Mouse (Mus musculus): ENCODE results near the gene Nfatc2. TPM values are rescaled to one million over a fixed set of nuclear protein-coding genes. Genes with fewer than 3 reads are reported as not detected.

Gene Nfatc2
- 1.0 and 2.8 TPM in 2 replicates for polyA plus RNA-seq (2012; ENCODE audit: insufficient read depth, low replicate concordance)

DNA sequence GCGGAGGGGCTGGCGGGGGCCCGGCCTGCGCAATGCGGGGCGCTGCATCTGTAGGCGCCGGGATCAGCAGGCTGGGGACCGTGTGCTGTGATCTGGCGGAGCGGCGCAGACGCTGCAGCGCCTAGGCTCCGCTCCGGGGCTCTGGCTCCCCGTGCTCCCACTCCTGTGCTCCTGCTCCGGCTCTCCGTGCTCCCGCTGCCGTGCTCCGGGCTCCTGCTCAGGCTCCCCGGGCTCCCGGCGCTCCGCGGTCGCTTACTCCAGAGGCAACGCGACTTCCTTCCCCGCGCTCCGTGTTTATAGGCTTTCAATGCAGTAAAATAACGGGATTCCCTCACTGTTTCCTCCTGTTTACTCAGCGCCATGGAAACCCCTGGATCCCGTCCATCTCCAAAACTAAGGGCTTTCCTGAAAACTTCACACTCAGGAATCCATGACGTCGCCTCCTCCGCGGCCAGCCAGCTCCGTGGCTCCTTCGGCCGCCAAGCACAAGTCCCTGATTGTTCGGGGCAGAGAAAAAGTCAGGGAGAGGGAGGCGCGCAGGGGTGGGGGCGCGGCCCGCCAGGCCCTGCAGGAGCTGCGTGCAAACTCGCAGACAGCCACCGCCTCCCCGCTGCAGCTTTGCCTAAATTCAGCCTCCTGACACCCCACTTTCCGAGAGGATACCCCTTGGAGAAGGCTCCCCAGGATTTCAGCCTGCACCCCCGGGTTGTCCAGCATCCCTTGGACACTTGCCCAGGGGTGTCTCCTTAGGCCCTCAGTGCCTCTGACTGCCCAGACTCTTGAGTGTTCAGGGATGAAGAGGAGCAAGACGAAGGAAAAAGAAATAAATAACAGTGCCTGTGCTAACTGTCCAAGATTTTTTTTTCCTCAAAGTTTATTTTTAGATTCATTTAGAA, at the start of gene Nfatc2:
Gene Nfatc2 (minus strand): TSS at position 167 of the 896 bp plus-strand sequence.
- Histone ChIP-seq H3K36me3 (replicated peaks; ENCODE audit: low read length) (no peaks in the 10 kb centered on the region), H3K9me3 (no peaks in the 10 kb centered on the region), H3K27me3 (replicated peaks) (peaks cover 38% of the 10 kb centered on the region), H3K4me1 (peaks cover 88% of the 10 kb centered on the region), H3K4me3 (replicated peaks) (peak within 1 kb of the TSS; percentile 92)
- no peak for TF ChIP-seq GATA1 (IDR thresholded peaks at IDR 0.05; ENCODE audit: borderline replicate concordance, low read length)
- TF ChIP-seq FLI1 (IDR thresholded peaks at IDR 0.05; ENCODE audit: low read length) = no peak

DNA sequence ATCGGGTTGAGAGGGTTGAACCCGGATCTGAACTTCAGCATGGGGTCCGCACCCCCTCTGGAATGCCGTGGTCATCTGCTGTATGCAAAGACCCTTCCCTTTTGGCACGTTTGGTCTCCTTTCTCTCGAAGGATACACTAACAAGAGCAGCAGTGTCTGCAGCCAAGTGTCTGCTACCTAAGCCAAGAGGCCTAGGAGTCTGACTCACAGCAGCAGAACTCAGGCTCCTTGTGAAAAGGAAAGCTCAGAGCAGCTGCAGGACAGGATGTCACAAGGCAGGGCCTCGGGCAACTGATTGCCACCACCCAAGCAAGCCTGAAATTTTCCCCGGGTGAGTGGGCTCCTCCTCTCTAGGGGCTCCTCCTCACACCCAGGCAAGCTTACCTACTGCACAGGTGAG, 46.7 kb upstream of the Nfatc2 start:
- TF ChIP-seq GATA1 (IDR thresholded peaks at IDR 0.05; ENCODE audit: borderline replicate concordance, low read length) = no peak
- TF ChIP-seq FLI1 (IDR thresholded peaks at IDR 0.05; ENCODE audit: low read length) = no peak
- H3K36me3 ChIP-seq (replicated peaks; ENCODE audit: low read length) = no peaks in the 10 kb centered on the region
- no peak overlapping the region for H3K4me3 ChIP-seq (replicated peaks)
- H3K9me3 ChIP-seq = no peaks in the 10 kb centered on the region
- H3K4me1 ChIP-seq = peaks cover 3% of the 10 kb centered on the region; the same call in 1 of the 2 replicates
- peaks cover 43% of the 10 kb centered on the region for H3K27me3 ChIP-seq (replicated peaks)

DNA sequence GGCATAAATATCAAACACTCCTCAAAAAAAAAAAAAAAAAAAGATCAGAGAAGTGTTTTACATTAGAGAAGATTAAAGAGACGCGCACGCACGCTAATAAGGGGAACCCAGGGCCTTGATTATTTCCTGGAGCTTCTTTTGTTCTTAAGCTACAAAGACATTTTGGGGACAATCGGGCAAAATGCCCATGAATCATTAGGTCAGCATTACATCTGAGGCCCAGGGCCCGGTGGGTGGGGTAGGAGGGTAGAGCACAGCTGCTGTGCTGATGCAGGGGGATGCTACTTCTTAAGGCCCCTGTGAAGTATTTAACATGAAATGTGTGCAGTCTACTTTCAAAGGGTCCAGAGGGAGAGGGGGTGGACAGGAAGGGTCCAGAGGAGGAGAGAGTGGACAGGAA, 43.4 kb upstream of the Nfatc2 start:
- H3K27me3 ChIP-seq (replicated peaks) = peaks cover 51% of the 10 kb centered on the region
- no peaks in the 10 kb centered on the region; the same call in 1 of the 2 replicates for H3K4me1 ChIP-seq
- H3K36me3 ChIP-seq (replicated peaks; ENCODE audit: low read length) = no peaks in the 10 kb centered on the region
- no peak overlapping the region for H3K4me3 ChIP-seq (replicated peaks)
- TF ChIP-seq GATA1 (IDR thresholded peaks at IDR 0.05; ENCODE audit: borderline replicate concordance, low read length) (no peak), FLI1 (IDR thresholded peaks at IDR 0.05; ENCODE audit: low read length) (no peak)
- no peaks in the 10 kb centered on the region for H3K9me3 ChIP-seq

DNA sequence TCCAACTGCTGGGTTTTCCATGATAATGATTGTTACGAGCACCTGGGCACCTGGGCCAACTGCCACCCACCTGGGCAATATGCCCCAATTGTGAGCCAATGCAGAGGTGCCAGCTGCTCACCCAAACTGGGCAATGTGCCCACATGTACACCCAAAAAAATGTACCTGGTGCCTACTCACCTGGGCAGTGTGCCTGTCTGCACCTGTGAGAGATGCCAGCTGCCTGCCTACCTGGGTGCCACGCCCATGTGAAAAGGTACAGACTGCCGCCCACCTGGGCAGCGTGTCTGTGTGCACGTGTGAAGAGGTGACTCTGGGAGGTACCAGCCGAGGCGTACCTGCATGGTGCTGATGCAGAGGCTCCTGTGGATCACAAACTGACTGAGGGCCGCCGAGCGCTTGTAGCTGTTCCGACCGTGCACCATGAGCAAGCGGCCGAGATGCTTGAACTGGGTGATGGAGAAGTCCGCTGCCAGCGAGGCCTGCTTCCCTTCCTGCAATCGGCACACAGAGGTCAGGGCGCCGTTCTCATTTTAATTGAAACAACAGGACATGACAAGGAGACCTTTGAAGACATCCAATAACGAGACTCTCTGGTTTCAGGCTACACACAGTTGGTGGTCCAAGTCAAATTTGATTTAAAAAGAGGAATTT, 42.2 kb upstream of the Nfatc2 start:
- TF ChIP-seq FLI1 (IDR thresholded peaks at IDR 0.05; ENCODE audit: low read length) (no peak), GATA1 (IDR thresholded peaks at IDR 0.05; ENCODE audit: borderline replicate concordance, low read length) (no peak)
- no peaks in the 10 kb centered on the region; the same call in 1 of the 2 replicates for H3K4me1 ChIP-seq
- no peaks in the 10 kb centered on the region for H3K9me3 ChIP-seq
- no peak overlapping the region for H3K4me3 ChIP-seq (replicated peaks)
- H3K27me3 ChIP-seq (replicated peaks) = peaks cover 53% of the 10 kb centered on the region
- H3K36me3 ChIP-seq (replicated peaks; ENCODE audit: low read length) = no peaks in the 10 kb centered on the region

DNA sequence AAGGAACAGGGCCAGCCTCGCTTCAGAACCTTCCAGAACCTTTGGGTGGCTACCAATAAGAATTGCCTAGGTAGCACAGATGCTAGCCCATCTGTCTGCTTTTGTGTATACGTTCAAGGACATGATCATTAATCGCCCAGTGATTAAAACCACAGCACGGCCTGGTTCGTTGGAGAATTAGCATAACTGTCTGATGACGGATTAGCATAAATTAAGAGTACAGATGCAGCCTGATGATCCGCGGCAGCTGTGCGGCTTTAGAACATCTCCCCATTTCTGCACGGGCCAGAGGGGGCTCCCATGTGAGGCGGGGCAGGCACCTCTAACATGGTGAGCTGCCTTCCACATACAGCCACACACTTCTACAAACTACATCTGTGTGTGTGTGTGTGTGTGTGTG, 40.7 kb upstream of the Nfatc2 start:
- Histone ChIP-seq H3K4me3 (replicated peaks) (no peak overlapping the region), H3K36me3 (replicated peaks; ENCODE audit: low read length) (no peaks in the 10 kb centered on the region), H3K27me3 (replicated peaks) (peaks cover 55% of the 10 kb centered on the region), H3K9me3 (no peaks in the 10 kb centered on the region), H3K4me1 (no peaks in the 10 kb centered on the region; the same call in 1 of the 2 replicates)
- TF ChIP-seq FLI1 (IDR thresholded peaks at IDR 0.05; ENCODE audit: low read length) (no peak), GATA1 (IDR thresholded peaks at IDR 0.05; ENCODE audit: borderline replicate concordance, low read length) (no peak)

DNA sequence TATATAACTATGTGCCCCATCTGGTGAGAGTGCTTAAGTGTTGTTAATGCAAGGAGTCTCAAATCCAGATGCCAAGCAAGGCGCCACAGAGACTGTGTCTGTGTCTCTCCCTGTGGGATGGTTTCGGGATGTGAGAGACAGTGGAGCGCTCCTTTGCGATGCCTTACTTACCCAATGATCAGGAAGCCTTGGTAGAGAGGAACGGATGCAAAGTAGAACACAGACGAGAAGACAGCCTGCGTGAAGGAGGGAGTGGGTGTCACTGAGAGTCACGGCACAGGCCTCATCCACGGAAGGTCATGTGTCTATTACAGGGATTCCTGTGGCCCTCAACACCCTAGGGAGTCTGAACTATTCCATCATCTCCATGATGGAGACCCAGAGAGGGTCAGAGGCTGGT, 39.0 kb upstream of the Nfatc2 start:
- no peaks in the 10 kb centered on the region for H3K36me3 ChIP-seq (replicated peaks; ENCODE audit: low read length)

DNA sequence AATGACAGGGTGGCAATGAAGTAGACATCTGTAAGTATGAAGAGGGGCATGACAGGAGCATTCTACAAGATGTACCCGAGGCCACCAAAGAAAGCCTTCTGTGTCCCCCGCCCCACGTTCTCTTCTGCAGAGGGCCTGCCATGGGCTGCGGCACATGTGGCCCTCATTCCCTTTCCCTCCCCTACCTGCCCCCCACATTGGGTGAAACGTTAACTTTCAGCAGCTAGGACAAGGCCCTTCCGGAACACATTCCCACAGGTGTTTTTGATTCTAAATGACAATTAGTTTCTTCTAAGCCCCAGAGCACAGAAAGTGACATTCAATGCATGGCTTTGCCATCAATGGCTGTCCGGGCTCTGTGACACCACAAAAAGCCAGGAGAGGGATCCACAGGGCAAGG, 33.4 kb upstream of the Nfatc2 start:
- H3K36me3 ChIP-seq (replicated peaks; ENCODE audit: low read length) = no peaks in the 10 kb centered on the region
- no peaks in the 10 kb centered on the region for H3K9me3 ChIP-seq

More for the DNA sequence above, 39.0 kb upstream of the Nfatc2 start:
- TF ChIP-seq FLI1 (IDR thresholded peaks at IDR 0.05; ENCODE audit: low read length) (no peak), GATA1 (IDR thresholded peaks at IDR 0.05; ENCODE audit: borderline replicate concordance, low read length) (no peak)
- Histone ChIP-seq H3K9me3 (no peaks in the 10 kb centered on the region), H3K27me3 (replicated peaks) (peaks cover 68% of the 10 kb centered on the region), H3K4me3 (replicated peaks) (no peak overlapping the region), H3K4me1 (no peaks in the 10 kb centered on the region; the same call in 1 of the 2 replicates)

DNA sequence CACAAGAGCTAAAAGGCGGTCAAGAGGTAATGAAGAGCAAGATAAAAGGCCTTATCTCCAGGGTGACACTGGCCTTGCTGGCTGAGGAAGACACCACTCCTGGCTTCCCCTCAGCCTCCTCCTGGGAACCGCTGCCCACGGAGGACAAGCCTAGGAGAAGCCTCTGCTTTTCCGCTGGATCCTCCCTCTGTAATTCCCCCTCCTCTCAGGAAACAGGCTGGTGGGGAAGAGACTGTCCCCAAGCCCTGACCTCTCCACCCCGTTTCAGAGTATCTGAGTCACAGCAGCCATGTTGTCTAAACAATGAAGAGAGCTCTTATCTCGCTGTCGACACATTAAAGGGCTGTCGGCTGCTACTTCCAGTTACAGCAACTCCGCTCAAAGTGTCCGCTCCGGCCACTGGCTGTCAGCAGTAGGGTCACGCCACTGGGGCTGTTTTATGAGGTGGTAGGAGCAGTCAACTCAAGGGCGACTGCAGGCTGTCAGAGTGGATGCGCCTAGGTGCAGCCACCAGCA, 31.9 kb upstream of the Nfatc2 start:
- peaks cover 69% of the 10 kb centered on the region for H3K27me3 ChIP-seq (replicated peaks)
- H3K36me3 ChIP-seq (replicated peaks; ENCODE audit: low read length) = no peaks in the 10 kb centered on the region
- H3K4me1 ChIP-seq = peaks cover 20% of the 10 kb centered on the region
- H3K9me3 ChIP-seq = no peaks in the 10 kb centered on the region
- H3K4me3 ChIP-seq (replicated peaks) = peak overlapping the region; percentile 26
- TF ChIP-seq GATA1 (IDR thresholded peaks at IDR 0.05; ENCODE audit: borderline replicate concordance, low read length) (no peak), FLI1 (IDR thresholded peaks at IDR 0.05; ENCODE audit: low read length) (no peak)

More for the DNA sequence above, 33.4 kb upstream of the Nfatc2 start:
- Histone ChIP-seq H3K27me3 (replicated peaks) (peaks cover 80% of the 10 kb centered on the region), H3K4me3 (replicated peaks) (no peak overlapping the region), H3K4me1 (peaks cover 11% of the 10 kb centered on the region)
- no peak for TF ChIP-seq FLI1 (IDR thresholded peaks at IDR 0.05; ENCODE audit: low read length)
- no peak for TF ChIP-seq GATA1 (IDR thresholded peaks at IDR 0.05; ENCODE audit: borderline replicate concordance, low read length)

DNA sequence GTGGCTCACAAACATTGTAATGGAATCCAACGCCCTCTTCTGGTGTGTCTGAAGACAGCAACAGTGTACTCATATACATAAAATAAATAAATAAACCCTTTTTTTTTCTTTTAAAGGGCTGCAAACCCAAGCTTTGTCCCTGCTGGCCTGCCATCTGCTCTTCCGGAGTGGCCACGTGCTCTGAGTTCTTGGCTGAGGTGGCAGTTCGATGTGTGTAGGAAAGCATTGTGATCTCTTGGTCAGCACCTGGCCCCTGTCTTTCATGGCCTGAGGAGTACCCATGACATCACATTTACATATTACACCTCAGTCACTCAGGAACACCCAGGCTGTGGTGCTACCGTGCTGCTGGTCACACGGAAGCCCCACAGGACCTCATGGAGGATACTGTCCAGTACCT, 31.1 kb upstream of the Nfatc2 start:
- Histone ChIP-seq H3K4me1 (peaks cover 20% of the 10 kb centered on the region), H3K9me3 (no peaks in the 10 kb centered on the region), H3K4me3 (replicated peaks) (no peak overlapping the region), H3K27me3 (replicated peaks) (peaks cover 62% of the 10 kb centered on the region), H3K36me3 (replicated peaks; ENCODE audit: low read length) (no peaks in the 10 kb centered on the region)
- no peak for TF ChIP-seq FLI1 (IDR thresholded peaks at IDR 0.05; ENCODE audit: low read length)
- no peak for TF ChIP-seq GATA1 (IDR thresholded peaks at IDR 0.05; ENCODE audit: borderline replicate concordance, low read length)

Measured in megakaryocyte, embryonic 14.5 days (primary cell).